Mouse (Mus musculus): ENCODE measurements at regions not wholly inside any gene's neighbourhood (a gene's known extent, or its start where the extent isn't known, plus 50 kb on each side); places are given as distances from the start of the nearest gene placed in this dataset.

GRCm38 (mm10) chr3:133735603-133736002 is 190.7 kb upstream of the Tet2 start:
- Histone ChIP-seq H3K4me3 (replicated peaks; ENCODE audit: low read length) (no peak overlapping the region), H3K9me3 (ENCODE audit: control insufficient read depth, low read length) (no peaks in the 10 kb centered on the region), H3K27ac (ENCODE audit: low read length) (no peak overlapping the region), H3K36me3 (ENCODE audit: control insufficient read depth, insufficient read depth) (no peaks in the 10 kb centered on the region), H3K4me1 (replicated peaks; ENCODE audit: control insufficient read depth, insufficient read depth, low read length) (no peaks in the 10 kb centered on the region), H3K27me3 (replicated peaks; ENCODE audit: control insufficient read depth, insufficient read depth, low read length) (no peaks in the 10 kb centered on the region), H3K9ac (replicated peaks; ENCODE audit: low read depth, low read length) (no peak overlapping the region), H3K4me2 (ENCODE audit: low read length) (no peak overlapping the region)
- ATAC-seq: no peak
- 81% methylated on average over 1 of the region's 1 CpGs for WGBS

GRCm38 (mm10) chr3:133738936-133739335 is 194.0 kb upstream of the Tet2 start:
- no peaks in the 10 kb centered on the region for H3K27me3 ChIP-seq (replicated peaks; ENCODE audit: control insufficient read depth, insufficient read depth, low read length)
- no peak overlapping the region for H3K27ac ChIP-seq (ENCODE audit: low read length)
- no peak for ATAC-seq
- no peak overlapping the region for H3K4me3 ChIP-seq (replicated peaks; ENCODE audit: low read length)
- H3K4me1 ChIP-seq (replicated peaks; ENCODE audit: control insufficient read depth, insufficient read depth, low read length): no peaks in the 10 kb centered on the region
- H3K9me3 ChIP-seq (ENCODE audit: control insufficient read depth, low read length): no peaks in the 10 kb centered on the region
- WGBS: 92% methylated on average over 2 of the region's 2 CpGs
- H3K9ac ChIP-seq (replicated peaks; ENCODE audit: low read depth, low read length): no peak overlapping the region
- no peak overlapping the region for H3K4me2 ChIP-seq (ENCODE audit: low read length)
- H3K36me3 ChIP-seq (ENCODE audit: control insufficient read depth, insufficient read depth): no peaks in the 10 kb centered on the region

GRCm38 (mm10) chr3:133744552-133745118 is 199.7 kb upstream of the Tet2 start:
- no peak overlapping the region for H3K27ac ChIP-seq (ENCODE audit: low read length)

GRCm38 (mm10) chr3:133748756-133749737 is 204.1 kb upstream of the Tet2 start:
- no peak overlapping the region for H3K4me2 ChIP-seq (ENCODE audit: low read length)
- H3K4me1 ChIP-seq (replicated peaks; ENCODE audit: control insufficient read depth, insufficient read depth, low read length): peaks cover 6% of the 10 kb centered on the region
- no peaks in the 10 kb centered on the region for H3K9me3 ChIP-seq (ENCODE audit: control insufficient read depth, low read length)
- 87% methylated on average over 10 of the region's 10 CpGs for WGBS
- no peak for ATAC-seq
- no peak overlapping the region for H3K9ac ChIP-seq (replicated peaks; ENCODE audit: low read depth, low read length)
- no peak overlapping the region for H3K27ac ChIP-seq (ENCODE audit: low read length)
- H3K4me3 ChIP-seq (replicated peaks; ENCODE audit: low read length): no peak overlapping the region
- no peaks in the 10 kb centered on the region for H3K36me3 ChIP-seq (ENCODE audit: control insufficient read depth, insufficient read depth)
- no peaks in the 10 kb centered on the region for H3K27me3 ChIP-seq (replicated peaks; ENCODE audit: control insufficient read depth, insufficient read depth, low read length)

More at GRCm38 (mm10) chr3:133744552-133745118, 199.7 kb upstream of the Tet2 start:
- H3K9me3 ChIP-seq (ENCODE audit: control insufficient read depth, low read length): no peaks in the 10 kb centered on the region
- ATAC-seq: no peak
- H3K9ac ChIP-seq (replicated peaks; ENCODE audit: low read depth, low read length): no peak overlapping the region
- no peaks in the 10 kb centered on the region for H3K36me3 ChIP-seq (ENCODE audit: control insufficient read depth, insufficient read depth)
- no peaks in the 10 kb centered on the region for H3K4me1 ChIP-seq (replicated peaks; ENCODE audit: control insufficient read depth, insufficient read depth, low read length)
- H3K27me3 ChIP-seq (replicated peaks; ENCODE audit: control insufficient read depth, insufficient read depth, low read length): no peaks in the 10 kb centered on the region
- no peak overlapping the region for H3K4me3 ChIP-seq (replicated peaks; ENCODE audit: low read length)
- 82% methylated on average over 4 of the region's 4 CpGs for WGBS
- no peak overlapping the region for H3K4me2 ChIP-seq (ENCODE audit: low read length)

GRCm38 (mm10) chr3:133750061-133750460 is 205.1 kb upstream of the Tet2 start:
- no peaks in the 10 kb centered on the region for H3K36me3 ChIP-seq (ENCODE audit: control insufficient read depth, insufficient read depth)
- H3K9me3 ChIP-seq (ENCODE audit: control insufficient read depth, low read length): no peaks in the 10 kb centered on the region
- no peak overlapping the region for H3K9ac ChIP-seq (replicated peaks; ENCODE audit: low read depth, low read length)
- no peak overlapping the region for H3K4me2 ChIP-seq (ENCODE audit: low read length)
- no peak overlapping the region for H3K27ac ChIP-seq (ENCODE audit: low read length)
- no peak for ATAC-seq
- no peaks in the 10 kb centered on the region for H3K27me3 ChIP-seq (replicated peaks; ENCODE audit: control insufficient read depth, insufficient read depth, low read length)
- 83% methylated on average over 8 of the region's 8 CpGs for WGBS
- H3K4me1 ChIP-seq (replicated peaks; ENCODE audit: control insufficient read depth, insufficient read depth, low read length): peaks cover 16% of the 10 kb centered on the region
- no peak overlapping the region for H3K4me3 ChIP-seq (replicated peaks; ENCODE audit: low read length)

GRCm38 (mm10) chr3:133750606-133751005 is 205.7 kb upstream of the Tet2 start:
- no peak overlapping the region for H3K4me2 ChIP-seq (ENCODE audit: low read length)
- no peaks in the 10 kb centered on the region for H3K36me3 ChIP-seq (ENCODE audit: control insufficient read depth, insufficient read depth)
- H3K9ac ChIP-seq (replicated peaks; ENCODE audit: low read depth, low read length): no peak overlapping the region
- WGBS: 84% methylated on average over 3 of the region's 3 CpGs
- H3K27me3 ChIP-seq (replicated peaks; ENCODE audit: control insufficient read depth, insufficient read depth, low read length): no peaks in the 10 kb centered on the region
- no peak for ATAC-seq
- peaks cover 18% of the 10 kb centered on the region for H3K4me1 ChIP-seq (replicated peaks; ENCODE audit: control insufficient read depth, insufficient read depth, low read length)
- no peaks in the 10 kb centered on the region for H3K9me3 ChIP-seq (ENCODE audit: control insufficient read depth, low read length)
- no peak overlapping the region for H3K27ac ChIP-seq (ENCODE audit: low read length)
- no peak overlapping the region for H3K4me3 ChIP-seq (replicated peaks; ENCODE audit: low read length)

GRCm38 (mm10) chr3:133751011-133751410 is 206.1 kb upstream of the Tet2 start:
- no peaks in the 10 kb centered on the region for H3K36me3 ChIP-seq (ENCODE audit: control insufficient read depth, insufficient read depth)
- peak; percentile 45 for ATAC-seq
- no peaks in the 10 kb centered on the region for H3K27me3 ChIP-seq (replicated peaks; ENCODE audit: control insufficient read depth, insufficient read depth, low read length)
- H3K4me1 ChIP-seq (replicated peaks; ENCODE audit: control insufficient read depth, insufficient read depth, low read length): peaks cover 18% of the 10 kb centered on the region
- H3K4me3 ChIP-seq (replicated peaks; ENCODE audit: low read length): no peak overlapping the region
- H3K9me3 ChIP-seq (ENCODE audit: control insufficient read depth, low read length): no peaks in the 10 kb centered on the region
- 64% methylated on average over 3 of the region's 3 CpGs for WGBS
- H3K27ac ChIP-seq (ENCODE audit: low read length): no peak overlapping the region
- no peak overlapping the region for H3K9ac ChIP-seq (replicated peaks; ENCODE audit: low read depth, low read length)
- H3K4me2 ChIP-seq (ENCODE audit: low read length): no peak overlapping the region

GRCm38 (mm10) chr3:133751565-133751964 is 206.6 kb upstream of the Tet2 start:
- WGBS: 61% methylated on average over 4 of the region's 4 CpGs
- Histone ChIP-seq H3K4me1 (replicated peaks; ENCODE audit: control insufficient read depth, insufficient read depth, low read length) (peaks cover 18% of the 10 kb centered on the region), H3K27me3 (replicated peaks; ENCODE audit: control insufficient read depth, insufficient read depth, low read length) (no peaks in the 10 kb centered on the region), H3K9ac (replicated peaks; ENCODE audit: low read depth, low read length) (no peak overlapping the region), H3K27ac (ENCODE audit: low read length) (no peak overlapping the region), H3K4me3 (replicated peaks; ENCODE audit: low read length) (no peak overlapping the region), H3K4me2 (ENCODE audit: low read length) (no peak overlapping the region), H3K36me3 (ENCODE audit: control insufficient read depth, insufficient read depth) (no peaks in the 10 kb centered on the region), H3K9me3 (ENCODE audit: control insufficient read depth, low read length) (no peaks in the 10 kb centered on the region)
- no peak for ATAC-seq

GRCm38 (mm10) chr3:133753041-133753440 is 208.1 kb upstream of the Tet2 start:
- no peak overlapping the region for H3K27ac ChIP-seq (ENCODE audit: low read length)
- WGBS: 55% methylated on average over 3 of the region's 3 CpGs
- H3K9ac ChIP-seq (replicated peaks; ENCODE audit: low read depth, low read length): no peak overlapping the region
- no peak overlapping the region for H3K4me3 ChIP-seq (replicated peaks; ENCODE audit: low read length)
- peaks cover 24% of the 10 kb centered on the region for H3K4me1 ChIP-seq (replicated peaks; ENCODE audit: control insufficient read depth, insufficient read depth, low read length)
- H3K9me3 ChIP-seq (ENCODE audit: control insufficient read depth, low read length): no peaks in the 10 kb centered on the region
- ATAC-seq: no peak
- no peak overlapping the region for H3K4me2 ChIP-seq (ENCODE audit: low read length)
- H3K27me3 ChIP-seq (replicated peaks; ENCODE audit: control insufficient read depth, insufficient read depth, low read length): no peaks in the 10 kb centered on the region
- H3K36me3 ChIP-seq (ENCODE audit: control insufficient read depth, insufficient read depth): no peaks in the 10 kb centered on the region

Data from forebrain, embryonic 16.5 days (tissue).